Comparison of ENCODE assay signal across 22 mouse cellular contexts in the genomic region with DNA sequence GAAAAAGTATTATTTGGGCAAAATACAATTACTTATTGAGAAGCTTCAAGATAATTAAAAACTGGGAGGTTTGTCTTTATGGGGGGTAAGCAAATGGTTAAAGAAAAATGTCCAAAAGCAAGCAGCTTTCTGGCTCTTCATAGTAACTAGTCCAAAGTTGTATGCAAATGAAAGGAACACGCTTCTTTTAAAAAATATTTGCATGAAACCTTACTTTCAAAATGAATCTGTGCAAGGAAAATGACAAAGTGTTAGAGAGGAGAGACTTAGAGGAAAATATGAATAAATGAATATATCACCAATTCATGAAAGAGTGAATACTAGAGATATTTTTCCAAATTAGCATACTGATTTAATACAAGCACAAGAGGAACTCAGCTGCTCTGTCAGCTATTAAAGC.
DNase-seq lines count a peak whose midpoint lies in the region; ATAC-seq and TF ChIP-seq lines count a peak whose summit lies in the region.
"Had no signal": no experiment of that assay in that cellular context is flagged by ENCODE, and none has a peak within 500 bp of the region (broad histone marks: within the 10 kb centered on the region; RNA-seq: fewer than 3 reads in every experiment).

No protein-coding gene starts in this region.

- H3K4me3 ChIP-seq in hindbrain, embryonic 10.5 days = no peak overlapping the region
- no peak overlapping the region for H3K4me3 ChIP-seq in hindbrain, embryonic 16.5 days (ENCODE audit: low read length)
- no peak overlapping the region for H3K4me3 ChIP-seq in forebrain, embryonic 16.5 days (replicated peaks; ENCODE audit: low read length)
- H3K4me3 ChIP-seq in midbrain, embryonic 15.5 days = no peak overlapping the region
- H3K4me3 ChIP-seq: heart, embryonic 10.5 days; liver, embryonic 13.5 days; lung, embryonic 15.5 days had no signal

- DNase-seq in hindbrain, embryonic 10.5 days (ENCODE audit: low spot score) = no peak
- peak; percentile 41 for DNase-seq in brain, embryonic 14.5 days (ENCODE audit: low read depth)
- DNase-seq in cerebellum, adult 11 months = no peak
- no peak for DNase-seq in gastrocnemius, postnatal 4 days (ENCODE audit: low spot score in 2 of 2)
- DNase-seq: adrenal gland, postnatal 36 days; B cell, adult 2 months; cerebellum, postnatal 14 days; gastrocnemius, postnatal 25 days; heart, postnatal 36 days; kidney, postnatal 10 days; liver, embryonic 13.5 days; right cerebral cortex, postnatal 25 days; thymus, postnatal 36 days had no signal

- 66% methylated on average over 1 of the region's 1 CpGs for WGBS in hindbrain, embryonic 10.5 days
- 39% methylated on average over 1 of the region's 1 CpGs for WGBS in hindbrain, embryonic 16.5 days
- WGBS in forebrain, embryonic 16.5 days = 27% methylated on average over 1 of the region's 1 CpGs
- 33% methylated on average over 1 of the region's 1 CpGs for WGBS in midbrain, embryonic 15.5 days

- TF ChIP-seq CTCF in brain, embryonic 14.5 days (IDR thresholded peaks at IDR 0.05; ENCODE audit: borderline replicate concordance, extremely low read depth, insufficient read depth, insufficient read length) = no peak

- no peak for ATAC-seq in hindbrain, embryonic 16.5 days
- ATAC-seq in forebrain, embryonic 16.5 days = peak; percentile 16; the same call in 1 of the 2 replicates
- ATAC-seq in midbrain, embryonic 15.5 days (replicated peaks) = no peak; the same call in 1 of the 2 replicates
- ATAC-seq: activated CD4-positive, CD25-positive, alpha-beta regulatory T cell, adult 4 months; intestine, postnatal 0 days; Patski had no signal

- no peak overlapping the region for H3K4me2 ChIP-seq in hindbrain, embryonic 16.5 days (ENCODE audit: low read length)
- H3K4me2 ChIP-seq in forebrain, embryonic 16.5 days (ENCODE audit: low read length) = no peak overlapping the region
- no peak overlapping the region for H3K4me2 ChIP-seq in midbrain, embryonic 15.5 days
- H3K4me2 ChIP-seq: liver, embryonic 13.5 days; lung, embryonic 15.5 days had no signal

- H3K36me3 ChIP-seq in hindbrain, embryonic 10.5 days = no peaks in the 10 kb centered on the region
- H3K36me3 ChIP-seq in hindbrain, embryonic 16.5 days (ENCODE audit: control insufficient read depth, insufficient read depth, low read length) = no peaks in the 10 kb centered on the region
- H3K36me3 ChIP-seq in forebrain, embryonic 16.5 days (ENCODE audit: control insufficient read depth, insufficient read depth) = no peaks in the 10 kb centered on the region
- no peaks in the 10 kb centered on the region for H3K36me3 ChIP-seq in midbrain, embryonic 15.5 days (replicated peaks)
- H3K36me3 ChIP-seq: heart, embryonic 10.5 days; liver, embryonic 13.5 days; lung, embryonic 15.5 days had no signal

- TF ChIP-seq POLR2A in brain, embryonic 14.5 days (IDR thresholded peaks at IDR 0.05; ENCODE audit: borderline replicate concordance, extremely low read depth, insufficient read depth, insufficient read length, poor library complexity, severe bottlenecking) = no peak

- H3K27ac ChIP-seq in hindbrain, embryonic 10.5 days = peak overlapping the region; percentile 80
- no peak overlapping the region for H3K27ac ChIP-seq in hindbrain, embryonic 16.5 days (ENCODE audit: low read depth, low read length)
- no peak overlapping the region for H3K27ac ChIP-seq in forebrain, embryonic 16.5 days (ENCODE audit: low read length)
- peak overlapping the region; percentile 65; the same call in 1 of the 2 replicates for H3K27ac ChIP-seq in midbrain, embryonic 15.5 days
- H3K27ac ChIP-seq: heart, embryonic 10.5 days; liver, embryonic 13.5 days; lung, embryonic 15.5 days; macrophage had no signal

- H3K27me3 ChIP-seq in hindbrain, embryonic 10.5 days (ENCODE audit: insufficient read depth, poor library complexity, severe bottlenecking) = peaks cover 62% of the 10 kb centered on the region
- no peaks in the 10 kb centered on the region; the same call in none of the 2 replicates for H3K27me3 ChIP-seq in hindbrain, embryonic 16.5 days (replicated peaks; ENCODE audit: control insufficient read depth, insufficient read depth, low read length)
- no peaks in the 10 kb centered on the region; the same call in 1 of the 2 replicates for H3K27me3 ChIP-seq in forebrain, embryonic 16.5 days (replicated peaks; ENCODE audit: control insufficient read depth, insufficient read depth, low read length)
- peaks cover 31% of the 10 kb centered on the region for H3K27me3 ChIP-seq in midbrain, embryonic 15.5 days (replicated peaks)
- H3K27me3 ChIP-seq: lung, embryonic 15.5 days; Patski had no signal

- H3K9ac ChIP-seq in hindbrain, embryonic 16.5 days (ENCODE audit: low read depth, low read length) = no peak overlapping the region
- no peak overlapping the region for H3K9ac ChIP-seq in forebrain, embryonic 16.5 days (replicated peaks; ENCODE audit: low read depth, low read length)
- H3K9ac ChIP-seq in midbrain, embryonic 15.5 days = no peak overlapping the region
- H3K9ac ChIP-seq: liver, embryonic 13.5 days; lung, embryonic 15.5 days had no signal

- H3K9me3 ChIP-seq in hindbrain, embryonic 10.5 days = no peaks in the 10 kb centered on the region
- no peaks in the 10 kb centered on the region for H3K9me3 ChIP-seq in hindbrain, embryonic 16.5 days (ENCODE audit: control insufficient read depth, low read length)
- H3K9me3 ChIP-seq in forebrain, embryonic 16.5 days (ENCODE audit: control insufficient read depth, low read length) = no peaks in the 10 kb centered on the region
- no peaks in the 10 kb centered on the region for H3K9me3 ChIP-seq in midbrain, embryonic 15.5 days
- H3K9me3 ChIP-seq: heart, embryonic 10.5 days; liver, embryonic 13.5 days; lung, embryonic 15.5 days had no signal

- H3K4me1 ChIP-seq in hindbrain, embryonic 10.5 days (replicated peaks) = peaks cover 48% of the 10 kb centered on the region
- no peaks in the 10 kb centered on the region for H3K4me1 ChIP-seq in hindbrain, embryonic 16.5 days (ENCODE audit: control insufficient read depth, insufficient read depth, low read depth, low read length)
- peaks cover 2% of the 10 kb centered on the region for H3K4me1 ChIP-seq in forebrain, embryonic 16.5 days (replicated peaks; ENCODE audit: control insufficient read depth, insufficient read depth, low read length)
- 0 out of 2 replicates have a peak, but pooled peaks cover 4% of the 10 kb centered on the region for H3K4me1 ChIP-seq in midbrain, embryonic 15.5 days
- H3K4me1 ChIP-seq: heart, embryonic 10.5 days; liver, embryonic 13.5 days; lung, embryonic 15.5 days had no signal

Comparison
In these comparisons a context has a peak if more than half of its experiments do, and no peak if none do; other contexts are left out.
1. H3K27ac ChIP-seq: peak in hindbrain, embryonic 10.5 days (single experiment) and midbrain, embryonic 15.5 days (single experiment); none in hindbrain, embryonic 16.5 days (single experiment) and forebrain, embryonic 16.5 days (single experiment).